Mouse (Mus musculus) C3H10T1/2 (cell line): ENCODE data around the gene Zfp593. TPM values are rescaled to one million over a fixed set of nuclear protein-coding genes. Genes with fewer than 3 reads are reported as not detected.

ENCODE experiments used
- polyA plus RNA-seq, 2 experiments: library from polyadenylated mRNA; unstranded; fragments of >200 nt; fragmentation: generic; extraction: Trizol; gene quantifications; one replicate each; pipeline ENCODE4 v1.2.1; 2012; ENCODE audit warnings: missing spikeins in 2 of 2

Gene Zfp593
- polyA plus RNA-seq: 10 to 100 TPM; 13.5 to 31.5 TPM

DNA sequence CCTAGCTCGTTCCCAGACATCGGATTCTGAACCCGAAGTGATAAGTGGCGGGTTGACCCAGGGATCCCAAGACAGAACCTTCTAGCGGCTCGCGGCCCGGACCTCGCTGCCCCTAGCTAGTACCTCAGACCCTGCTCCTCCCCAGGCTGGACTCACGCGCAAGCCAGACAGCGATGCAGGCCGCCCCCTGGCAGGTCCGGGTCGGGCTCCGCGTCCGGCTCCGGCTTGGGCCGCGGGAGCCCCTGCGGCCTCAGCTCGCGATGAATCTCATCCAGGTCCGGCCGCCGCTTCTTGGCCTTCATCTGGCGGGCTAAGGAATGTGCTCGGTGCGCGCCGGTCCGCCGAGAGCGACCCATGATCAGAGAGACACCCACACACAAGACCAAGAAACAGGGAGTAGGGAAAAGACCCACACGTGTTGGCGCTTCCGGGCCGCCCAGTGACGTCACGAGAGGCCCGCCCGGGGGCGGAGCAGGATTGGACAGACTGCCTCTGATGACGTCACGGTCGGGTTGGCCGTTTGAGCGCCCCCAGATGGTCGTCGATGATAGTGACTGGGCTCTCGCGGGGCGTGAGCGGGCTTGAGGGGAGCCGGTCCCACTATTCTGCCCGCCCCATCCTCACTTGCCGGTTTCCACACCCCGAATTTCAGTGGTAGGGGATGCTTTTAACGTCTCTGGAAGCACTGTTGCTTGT, at the start of gene Zfp593:
Gene Zfp593 (minus strand): TSS at position 445 of the 696 bp plus-strand sequence.

DNA sequence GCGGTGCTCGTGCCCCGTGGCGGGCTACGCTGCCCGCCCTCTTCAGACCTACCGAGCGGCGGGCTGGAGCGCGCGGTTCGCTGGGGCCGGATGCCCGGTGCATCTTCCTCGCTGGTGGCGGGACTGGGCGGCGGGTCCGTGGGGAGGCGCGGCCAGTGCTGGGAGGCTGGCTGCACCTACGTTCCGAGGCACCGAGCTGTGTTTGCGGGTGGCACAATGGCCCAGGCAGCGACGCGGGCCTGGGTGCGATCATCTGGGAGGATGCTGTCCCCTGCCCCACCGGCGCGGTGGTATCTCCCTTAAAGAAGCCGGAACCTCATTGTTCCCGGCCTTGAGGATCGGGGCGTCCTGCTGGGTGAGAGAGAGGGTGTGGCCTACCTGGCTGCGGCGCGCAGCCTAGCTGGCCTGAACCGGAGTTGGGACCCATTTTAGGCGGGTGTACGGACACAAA, 42.2 kb upstream of the Zfp593 start, which contains the start of gene Pdik1l:
Gene Pdik1l (minus strand): TSS at position 321 of the 451 bp plus-strand sequence.

DNA sequence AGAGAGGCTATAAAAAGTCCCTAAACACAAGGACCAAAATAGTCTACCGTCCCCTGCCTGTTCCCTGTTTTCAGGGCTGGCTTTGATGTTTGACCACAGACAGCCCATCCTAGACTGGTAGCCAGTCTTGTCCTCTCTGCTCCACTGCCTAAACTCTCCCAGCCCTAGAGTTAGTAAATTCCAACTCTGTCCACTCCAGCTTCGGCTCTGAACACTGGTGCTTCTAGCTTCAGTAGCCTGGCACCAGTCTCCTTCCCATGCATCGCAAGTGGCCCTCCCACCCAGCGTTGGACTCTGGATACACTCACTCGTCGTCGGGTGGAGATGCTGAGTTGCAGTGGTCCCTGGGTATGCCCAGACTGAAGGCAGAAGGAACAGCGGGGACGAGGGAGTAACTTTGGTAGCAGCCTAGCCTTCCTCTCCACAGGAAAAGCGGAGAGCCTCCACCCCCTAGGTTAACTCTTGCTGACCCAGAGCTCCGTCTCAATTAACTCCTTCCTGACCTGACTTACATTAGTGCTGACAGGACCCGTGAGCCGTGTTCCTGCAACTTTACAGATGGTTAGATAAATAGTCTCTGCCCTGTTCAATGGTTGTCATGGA, 8.4 kb upstream of the Zfp593 start, which contains the start of gene Grrp1:
Gene Grrp1 (minus strand): TSS at position 385 of the 603 bp plus-strand sequence.

DNA sequence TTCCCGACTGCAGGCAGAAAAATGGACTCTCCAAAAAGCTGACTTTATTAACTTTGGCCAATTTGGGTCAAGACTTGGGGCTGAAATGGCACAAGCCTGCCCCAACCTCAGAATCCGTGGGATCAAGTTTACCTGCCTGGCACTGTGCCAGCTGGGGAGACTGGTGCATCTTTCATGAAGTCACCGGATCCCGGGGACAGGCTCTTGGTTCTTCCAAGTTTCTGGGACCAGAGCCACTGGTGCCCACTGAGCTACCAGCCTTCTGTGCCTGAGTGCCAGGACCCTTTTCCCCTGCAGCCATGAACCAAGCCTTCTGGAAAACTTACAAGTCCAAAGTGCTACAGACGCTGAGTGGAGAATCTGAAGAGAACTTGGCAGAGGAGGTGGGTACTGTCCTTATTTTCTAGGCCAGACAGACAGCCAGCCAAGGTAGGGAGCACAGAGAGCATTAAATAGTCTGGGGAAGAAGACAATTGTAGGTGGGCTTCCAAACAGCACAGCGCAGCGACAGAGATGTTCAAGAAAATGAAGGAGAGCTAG, 1.4 kb upstream of the Zfp593 start, which contains the start of gene Gm30191:
Gene Gm30191 (plus strand): TSS at position 217 of the 540 bp plus-strand sequence.

DNA sequence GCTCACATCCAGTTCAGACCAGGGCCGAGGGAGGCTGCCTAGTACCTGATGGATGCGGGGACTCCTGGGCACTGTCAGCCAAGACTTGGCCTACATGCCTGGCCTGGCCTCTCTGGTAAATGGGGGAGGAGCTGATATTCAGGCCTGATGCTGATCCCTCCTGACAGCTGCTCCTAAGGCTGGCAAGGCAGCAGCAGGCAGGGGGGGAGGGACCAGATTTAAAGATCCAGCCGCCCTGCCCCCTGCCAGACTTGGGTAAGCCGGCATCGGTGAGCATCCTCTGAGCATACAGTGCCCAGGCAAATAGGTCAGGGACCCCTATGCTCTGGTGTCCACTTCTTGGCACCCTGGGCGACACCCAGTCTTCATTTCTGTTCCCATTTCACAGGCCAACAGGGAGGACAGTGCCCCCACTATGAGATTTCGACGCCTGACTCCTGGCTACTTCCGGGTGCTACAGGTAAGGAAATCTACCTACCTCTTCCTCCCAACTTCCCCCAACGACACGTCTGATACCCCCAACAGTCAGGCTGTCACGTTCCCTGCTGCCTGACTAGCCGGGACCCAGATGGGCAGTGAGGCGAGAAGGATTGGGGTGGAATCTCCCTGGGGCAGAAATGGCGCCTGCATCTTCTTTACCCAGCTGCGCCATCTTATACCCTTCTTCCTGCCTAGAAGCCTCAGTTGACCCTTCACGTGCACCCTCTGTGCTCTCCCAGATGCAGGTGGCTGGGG, 1.7 kb downstream of the Zfp593 start, which contains the start of gene E130218I03Rik:
Gene E130218I03Rik (plus strand): TSS at position 147 of the 735 bp plus-strand sequence.

DNA sequence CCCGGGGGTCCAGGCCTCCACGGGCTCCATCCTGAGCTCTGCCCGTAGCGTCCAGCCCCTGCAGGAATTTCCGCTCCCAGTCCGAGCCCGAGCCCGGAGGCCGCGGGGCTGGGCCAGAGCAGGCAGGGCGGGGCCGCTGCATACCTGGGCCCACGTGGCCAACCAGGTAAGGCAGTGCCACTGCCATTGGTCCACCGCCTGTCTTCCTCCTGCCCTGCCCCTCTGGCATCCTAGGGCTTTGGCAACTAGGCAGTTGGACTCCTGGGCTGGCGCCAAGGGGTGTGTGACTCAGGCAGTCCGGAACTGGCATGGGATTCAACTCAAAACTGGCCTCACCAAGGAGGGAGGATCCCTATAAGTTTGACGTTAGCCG, 7.1 kb downstream of the Zfp593 start, which contains the start of gene Cnksr1:
Gene Cnksr1 (minus strand): TSS at position 121 of the 373 bp plus-strand sequence.

DNA sequence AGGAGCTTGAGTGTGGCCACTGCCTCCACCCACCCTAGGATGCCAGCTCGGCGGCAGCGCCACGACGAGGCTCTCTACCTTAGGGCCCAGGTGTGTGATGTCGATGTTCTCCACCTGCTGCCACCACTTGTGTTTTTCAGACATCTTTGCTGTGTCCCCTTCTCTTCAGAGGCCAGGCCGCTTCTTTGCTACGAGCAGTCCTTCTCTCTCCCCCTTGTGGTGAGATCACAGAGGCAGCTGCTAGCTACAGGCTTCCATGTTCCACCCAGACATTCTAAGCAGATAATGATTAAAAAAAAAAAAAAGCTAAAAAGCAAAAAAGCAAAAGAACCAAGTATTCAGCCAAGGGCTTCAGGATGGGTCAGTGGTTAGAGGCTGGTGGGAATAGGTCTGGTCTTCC, 18.2 kb downstream of the Zfp593 start, which contains the start of gene Catsper4:
Gene Catsper4 (minus strand): TSS at position 190 of the 400 bp plus-strand sequence.

DNA sequence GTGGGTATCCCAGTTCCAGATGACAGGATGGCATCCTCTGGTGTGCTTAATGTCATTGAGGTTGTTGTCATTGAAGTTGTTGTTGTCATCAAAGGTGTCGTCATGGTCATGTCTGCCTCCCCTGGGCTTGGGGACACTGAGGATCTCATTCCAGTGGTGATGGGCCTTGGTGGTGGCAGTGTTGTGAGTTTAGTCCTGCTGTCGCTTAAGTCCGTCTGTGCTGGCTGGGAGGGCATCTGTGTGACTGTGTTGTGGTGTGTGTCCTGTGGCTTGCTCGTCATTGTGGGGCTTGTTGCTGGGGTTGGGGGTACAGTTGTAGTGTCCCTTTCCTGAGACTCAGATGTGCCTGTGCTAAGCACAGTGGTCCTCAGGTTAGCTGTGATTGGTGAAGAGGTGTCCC, 42.5 kb downstream of the Zfp593 start, which contains the start of gene Gm7534:
Gene Gm7534 (minus strand): TSS at position 101 of the 400 bp plus-strand sequence.

Other genes starting within 250 kb of the Zfp593 start
- gene Dhdds, start 244.7 kb downstream of the Zfp593 start, polyA plus RNA-seq: 10 to 100 TPM; 29.7 to 30.1 TPM
- not detected for gene Lin28a, start 226.8 kb downstream of the Zfp593 start, polyA plus RNA-seq
- not detected for gene Zfp683, start 191.8 kb downstream of the Zfp593 start, polyA plus RNA-seq
- not detected for gene Crybg2, start 184.8 kb downstream of the Zfp593 start, polyA plus RNA-seq
- not detected for gene Cd52, start 150.5 kb downstream of the Zfp593 start, polyA plus RNA-seq
- gene Ubxn11, start 143.0 kb downstream of the Zfp593 start, polyA plus RNA-seq: 1 to 10 TPM; 3.0 to 7.1 TPM
- gene Sh3bgrl3, start 116.8 kb downstream of the Zfp593 start, polyA plus RNA-seq: 100 to 1,000 TPM; 390 to 719 TPM
- 1 to 10 TPM; 1.4 to 6.1 TPM for gene Cep85, start 58.5 kb downstream of the Zfp593 start, polyA plus RNA-seq
- not detected for gene Gm7534, start 42.6 kb downstream of the Zfp593 start, polyA plus RNA-seq
- not detected for gene Catsper4, start 18.2 kb downstream of the Zfp593 start, polyA plus RNA-seq
- under 1 TPM; 0.20 to 0.53 TPM for gene Cnksr1, start 7.2 kb downstream of the Zfp593 start, polyA plus RNA-seq
- gene E130218I03Rik, start 1.9 kb downstream of the Zfp593 start, polyA plus RNA-seq: 10 to 100 TPM in 1 of 2 experiments, under 1 TPM in 1; 0.70 to 21.0 TPM
- not detected for gene Gm30191, start 1.3 kb upstream of the Zfp593 start, polyA plus RNA-seq
- under 1 TPM in 1 of 2 experiments, not detected in 1; 0.11 TPM for gene Grrp1, start 8.5 kb upstream of the Zfp593 start, polyA plus RNA-seq
- 1 to 10 TPM in 1 of 2 experiments, under 1 TPM in 1; 0.23 to 1.9 TPM for gene Pdik1l, start 42.3 kb upstream of the Zfp593 start, polyA plus RNA-seq
- gene Trim63, start 69.5 kb upstream of the Zfp593 start, polyA plus RNA-seq: under 1 TPM in 1 of 2 experiments, not detected in 1; 0.02 TPM
- not detected for gene Slc30a2, start 97.6 kb upstream of the Zfp593 start, polyA plus RNA-seq
- gene Extl1, start 138.3 kb upstream of the Zfp593 start, polyA plus RNA-seq: under 1 TPM; 0.04 to 0.12 TPM
- gene Pafah2, start 150.7 kb upstream of the Zfp593 start, polyA plus RNA-seq: 10 to 100 TPM in 1 of 2 experiments, 1 to 10 TPM in 1; 2.8 to 18.0 TPM
- 100 to 1,000 TPM; 356 to 718 TPM for gene Stmn1, start 222.7 kb upstream of the Zfp593 start, polyA plus RNA-seq